Comparison of ENCODE assay signal across 9 mouse cellular contexts in the genomic region with DNA sequence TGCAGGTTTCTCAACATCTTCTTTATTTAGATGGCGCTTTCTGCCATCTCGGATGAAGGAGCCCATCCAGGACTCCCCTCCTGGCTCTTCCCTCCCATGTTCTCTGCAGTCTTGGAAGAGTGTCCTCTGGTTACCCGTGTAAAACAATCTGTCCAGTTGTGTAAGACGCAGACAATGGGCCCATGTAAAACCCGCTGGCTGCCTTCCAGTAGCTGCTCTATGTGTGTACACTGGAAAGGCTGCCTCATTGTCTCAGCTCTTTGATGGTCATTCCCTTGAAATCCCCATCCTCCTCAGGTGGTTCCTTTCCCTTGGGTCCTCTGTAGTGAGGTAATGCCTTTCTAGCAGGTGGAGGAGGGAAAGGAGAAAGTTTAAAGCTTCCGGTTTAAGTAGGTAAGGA.
DNase-seq lines count a peak whose midpoint lies in the region; ATAC-seq lines count a peak whose summit lies in the region.
"Had no signal": no experiment of that assay in that cellular context is flagged by ENCODE, and none has a peak within 500 bp of the region (broad histone marks: within the 10 kb centered on the region; RNA-seq: fewer than 3 reads in every experiment).

No protein-coding gene starts in this region.

- no peaks in the 10 kb centered on the region for H3K9me3 ChIP-seq in heart, embryonic 11.5 days (replicated peaks; ENCODE audit: control insufficient read depth, low read length)

- no peaks in the 10 kb centered on the region for H3K36me3 ChIP-seq in heart, embryonic 11.5 days (ENCODE audit: control insufficient read depth, insufficient read depth, low read length)

- 88% methylated on average over 6 of the region's 6 CpGs for WGBS in heart, embryonic 11.5 days (ENCODE audit: insufficient replicate concordance)

- H3K4me3 ChIP-seq in heart, embryonic 11.5 days (ENCODE audit: low read depth, low read length): no peak overlapping the region

- no peaks in the 10 kb centered on the region for H3K27me3 ChIP-seq in heart, embryonic 11.5 days (ENCODE audit: control insufficient read depth, insufficient read depth, low read length)

- H3K9ac ChIP-seq in heart, embryonic 11.5 days (ENCODE audit: low read depth, low read length): no peak overlapping the region

- ATAC-seq in heart, embryonic 11.5 days (replicated peaks; ENCODE audit: insufficient number of reproducible peaks, low FRiP score, low TSS enrichment): no peak

- peaks cover 7% of the 10 kb centered on the region; the same call in 1 of the 2 replicates for H3K4me1 ChIP-seq in heart, embryonic 11.5 days (ENCODE audit: control insufficient read depth, insufficient read depth, low read length)

- DNase-seq in heart, adult 11 months: peak; percentile 98
- peak; percentile 47 for DNase-seq in testis, postnatal 10 days (ENCODE audit: low spot score)
- DNase-seq in testis, postnatal 14 days (ENCODE audit: low spot score): no peak
- DNase-seq in layer of hippocampus, adult 9-10 months (ENCODE audit: low spot score): peak; percentile 43
- no peak for DNase-seq in spleen, adult 18-20 months
- no peak for DNase-seq in urinary bladder, postnatal 10 days (ENCODE audit: low spot score)
- no peak for DNase-seq in adrenal gland, postnatal 25 days
- DNase-seq: thymus, postnatal 4 days had no signal

- H3K4me2 ChIP-seq in heart, embryonic 11.5 days: no peak overlapping the region

- no peak overlapping the region for H3K27ac ChIP-seq in heart, embryonic 11.5 days (ENCODE audit: low read depth, low read length)

Comparison
In these comparisons a context has a peak if more than half of its experiments do, and no peak if none do; other contexts are left out.
1. DNase-seq: peak in heart, adult 11 months (single experiment), testis, postnatal 10 days (single experiment) and layer of hippocampus, adult 9-10 months (single experiment); none in testis, postnatal 14 days (single experiment), spleen, adult 18-20 months (0 of 2), urinary bladder, postnatal 10 days (single experiment) and adrenal gland, postnatal 25 days (single experiment).